Comparison of ENCODE assay signal across 12 mouse cellular contexts in the genomic region with DNA sequence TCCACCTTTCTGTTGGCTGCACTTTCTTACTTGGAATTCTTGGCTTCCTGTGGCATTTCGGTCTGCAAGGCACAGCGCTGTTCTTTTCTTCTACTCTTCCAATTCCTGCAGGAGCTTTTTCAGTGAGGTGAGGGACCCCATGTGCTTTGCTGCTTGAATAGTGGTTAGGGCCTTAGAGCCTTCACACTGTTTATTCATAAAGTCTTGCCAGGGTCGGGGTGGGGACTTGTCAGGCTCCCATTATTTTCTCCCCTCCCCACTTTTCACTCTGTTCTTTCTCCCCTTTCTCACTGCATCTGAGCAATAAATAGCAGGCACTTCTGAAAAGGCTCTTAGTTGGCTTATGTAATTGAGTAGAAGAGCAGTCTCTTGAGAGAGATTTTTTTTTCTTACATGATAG.
A peak's percentile ranks its signal among the peaks of the same experiment; 100 is the strongest.
DNase-seq lines count a peak whose midpoint lies in the region; ATAC-seq and TF ChIP-seq lines count a peak whose summit lies in the region.
"Had no signal": no experiment of that assay in that cellular context is flagged by ENCODE, and none has a peak within 500 bp of the region (broad histone marks: within the 10 kb centered on the region; RNA-seq: fewer than 3 reads in every experiment).

No protein-coding gene starts in this region.

- intact Hi-C loops in heart, postnatal 10 days (cut with DNase I): no loop called here

- TF ChIP-seq CTCF in liver, postnatal 0 days (IDR thresholded peaks at IDR 0.05; ENCODE audit: low read depth): no peak
- TF ChIP-seq CTCF in cortical plate, adult 2 months (IDR thresholded peaks at IDR 0.05; ENCODE audit: extremely low read depth, insufficient read depth, low read length): no peak

- no peaks in the 10 kb centered on the region for H3K36me3 ChIP-seq in heart, embryonic 14.5 days (ENCODE audit: control insufficient read depth, insufficient read depth, low read length)
- H3K36me3 ChIP-seq in liver, embryonic 13.5 days: no peaks in the 10 kb centered on the region
- H3K36me3 ChIP-seq in liver, postnatal 0 days (replicated peaks; ENCODE audit: insufficient read depth, low read length): 0 out of 2 replicates have a peak, but pooled peaks cover 3% of the 10 kb centered on the region
- H3K36me3 ChIP-seq in forebrain, embryonic 15.5 days: no peaks in the 10 kb centered on the region
- H3K36me3 ChIP-seq in midbrain, embryonic 14.5 days (ENCODE audit: control insufficient read depth, insufficient read depth, low read length): no peaks in the 10 kb centered on the region
- H3K36me3 ChIP-seq: hindbrain, embryonic 10.5 days had no signal

- no peaks in the 10 kb centered on the region for H3K9me3 ChIP-seq in heart, embryonic 14.5 days (ENCODE audit: control insufficient read depth, low read length)
- H3K9me3 ChIP-seq in liver, embryonic 13.5 days (replicated peaks): no peaks in the 10 kb centered on the region
- H3K9me3 ChIP-seq in liver, postnatal 0 days (ENCODE audit: low read length): no peaks in the 10 kb centered on the region
- H3K9me3 ChIP-seq in forebrain, embryonic 15.5 days: no peaks in the 10 kb centered on the region
- H3K9me3 ChIP-seq in midbrain, embryonic 14.5 days (ENCODE audit: control insufficient read depth, low read length): no peaks in the 10 kb centered on the region
- H3K9me3 ChIP-seq: hindbrain, embryonic 10.5 days; limb, embryonic 15.5 days had no signal

- peak overlapping the region; percentile 48 for H3K4me2 ChIP-seq in heart, embryonic 14.5 days (ENCODE audit: low read length)
- H3K4me2 ChIP-seq in liver, embryonic 13.5 days: no peak overlapping the region
- no peak overlapping the region for H3K4me2 ChIP-seq in liver, postnatal 0 days (ENCODE audit: low read depth, low read length)
- H3K4me2 ChIP-seq in forebrain, embryonic 15.5 days (replicated peaks): no peak overlapping the region
- no peak overlapping the region for H3K4me2 ChIP-seq in midbrain, embryonic 14.5 days (ENCODE audit: low read length)
- H3K4me2 ChIP-seq: limb, embryonic 15.5 days had no signal

- ATAC-seq in heart, embryonic 14.5 days (ENCODE audit: insufficient number of reproducible peaks, insufficient read depth, low FRiP score, low read depth): no peak
- ATAC-seq in liver, embryonic 13.5 days (ENCODE audit: low read depth): no peak
- no peak for ATAC-seq in liver, postnatal 0 days
- peak; percentile 64 for ATAC-seq in forebrain, embryonic 15.5 days (replicated peaks)
- no peak for ATAC-seq in midbrain, embryonic 14.5 days (ENCODE audit: low FRiP score, low TSS enrichment)
- ATAC-seq: activated CD4-positive, CD25-positive, alpha-beta regulatory T cell, adult 4 months had no signal

- H3K4me3 ChIP-seq in heart, embryonic 14.5 days (ENCODE audit: control insufficient read depth in 1 of 2, insufficient read depth in 1 of 2, low read depth in 1 of 2, low read length in 2 of 2): no peak overlapping the region
- no peak overlapping the region for H3K4me3 ChIP-seq in liver, embryonic 13.5 days (replicated peaks)
- no peak overlapping the region for H3K4me3 ChIP-seq in liver, postnatal 0 days (ENCODE audit: low read depth, low read length)
- H3K4me3 ChIP-seq in cortical plate, adult 2 months (ENCODE audit: insufficient read depth, low read length): no peak overlapping the region
- no peak overlapping the region for H3K4me3 ChIP-seq in forebrain, embryonic 15.5 days
- H3K4me3 ChIP-seq in midbrain, embryonic 14.5 days (replicated peaks; ENCODE audit: low read depth, low read length): no peak overlapping the region
- H3K4me3 ChIP-seq: hindbrain, embryonic 10.5 days; limb, embryonic 15.5 days had no signal

- no peak overlapping the region for H3K9ac ChIP-seq in heart, embryonic 14.5 days (ENCODE audit: low read length)
- no peak overlapping the region for H3K9ac ChIP-seq in liver, embryonic 13.5 days
- H3K9ac ChIP-seq in liver, postnatal 0 days (replicated peaks): no peak overlapping the region
- no peak overlapping the region for H3K9ac ChIP-seq in forebrain, embryonic 15.5 days (replicated peaks)
- H3K9ac ChIP-seq in midbrain, embryonic 14.5 days (replicated peaks; ENCODE audit: low read length): no peak overlapping the region
- H3K9ac ChIP-seq: limb, embryonic 15.5 days had no signal

- 48% methylated on average over 3 of the region's 3 CpGs for WGBS in heart, embryonic 14.5 days
- 76% methylated on average over 3 of the region's 3 CpGs for WGBS in liver, embryonic 13.5 days (ENCODE audit: insufficient replicate concordance)
- WGBS in liver, postnatal 0 days (ENCODE audit: insufficient replicate concordance): 75% methylated on average over 3 of the region's 3 CpGs
- 4% methylated on average over 3 of the region's 3 CpGs for WGBS in forebrain, embryonic 15.5 days
- 57% methylated on average over 3 of the region's 3 CpGs for WGBS in midbrain, embryonic 14.5 days

- TF ChIP-seq POLR2A in cortical plate, adult 2 months (IDR thresholded peaks at IDR 0.05; ENCODE audit: extremely low read depth, insufficient read depth, low read length): no peak

- peak overlapping the region; percentile 81 to 91 for H3K27ac ChIP-seq in heart, embryonic 14.5 days (replicated peaks in 1 of 2; ENCODE audit: control insufficient read depth in 1 of 2, insufficient read depth in 1 of 2, low read depth in 2 of 2, low read length in 2 of 2)
- peak overlapping the region; percentile 43; the same call in 1 of the 2 replicates for H3K27ac ChIP-seq in liver, embryonic 13.5 days
- H3K27ac ChIP-seq in liver, postnatal 0 days (ENCODE audit: low read depth): no peak overlapping the region
- H3K27ac ChIP-seq in cortical plate, adult 2 months (ENCODE audit: insufficient read depth, low read length): peak overlapping the region; percentile 74
- 0 out of 2 replicates have a peak overlapping the region, but pooled peaks have one; percentile 34 for H3K27ac ChIP-seq in forebrain, embryonic 15.5 days (replicated peaks)
- no peak overlapping the region for H3K27ac ChIP-seq in midbrain, embryonic 14.5 days (replicated peaks; ENCODE audit: low read depth, low read length)
- H3K27ac ChIP-seq: limb, embryonic 15.5 days; stomach, postnatal 0 days had no signal

- peaks cover 21 to 49% of the 10 kb centered on the region in 2 experiments for H3K4me1 ChIP-seq in heart, embryonic 14.5 days (ENCODE audit: control insufficient read depth in 2 of 2, insufficient read depth in 2 of 2, low read length in 2 of 2)
- H3K4me1 ChIP-seq in liver, embryonic 13.5 days (replicated peaks): peaks cover 66% of the 10 kb centered on the region
- peaks cover 25% of the 10 kb centered on the region for H3K4me1 ChIP-seq in liver, postnatal 0 days (ENCODE audit: insufficient read depth)
- peaks cover 11% of the 10 kb centered on the region for H3K4me1 ChIP-seq in cortical plate, adult 2 months (ENCODE audit: control insufficient read depth, insufficient read depth, low read length)
- peaks cover 35% of the 10 kb centered on the region for H3K4me1 ChIP-seq in forebrain, embryonic 15.5 days
- peaks cover 15% of the 10 kb centered on the region for H3K4me1 ChIP-seq in midbrain, embryonic 14.5 days (ENCODE audit: control insufficient read depth, insufficient read depth, low read length)

- H3K27me3 ChIP-seq in heart, embryonic 14.5 days (ENCODE audit: control insufficient read depth, insufficient read depth, low read length): no peaks in the 10 kb centered on the region
- H3K27me3 ChIP-seq in liver, embryonic 13.5 days: no peaks in the 10 kb centered on the region
- H3K27me3 ChIP-seq in liver, postnatal 0 days (ENCODE audit: insufficient read depth, low read length): no peaks in the 10 kb centered on the region
- H3K27me3 ChIP-seq in forebrain, embryonic 15.5 days: no peaks in the 10 kb centered on the region
- no peaks in the 10 kb centered on the region for H3K27me3 ChIP-seq in midbrain, embryonic 14.5 days (ENCODE audit: control insufficient read depth, insufficient read depth, low read length)
- H3K27me3 ChIP-seq: limb, embryonic 15.5 days had no signal

- DNase-seq in heart, postnatal 10 days: no peak
- DNase-seq in liver, embryonic 13.5 days: no peak
- no peak for DNase-seq in liver, postnatal 0 days
- no peak for DNase-seq in midbrain, embryonic 14.5 days
- DNase-seq in spleen, adult 18-20 months: no peak

- no peak for TF ChIP-seq EP300 in liver, postnatal 0 days (IDR thresholded peaks at IDR 0.05; ENCODE audit: low read depth)

Comparison
In these comparisons a context has a peak if more than half of its experiments do, and no peak if none do; other contexts are left out.
1. H3K27ac ChIP-seq: peak in heart, embryonic 14.5 days (2 of 2), liver, embryonic 13.5 days (single experiment), cortical plate, adult 2 months (single experiment) and forebrain, embryonic 15.5 days (single experiment); none in liver, postnatal 0 days (single experiment) and midbrain, embryonic 14.5 days (single experiment).